Mouse (Mus musculus) forelimb bud, embryonic 11.5 days (tissue): Measurements from ENCODE around the gene Ilf3.

Experiments used
- DNase-seq: peaks from one replicate; pipeline ENCODE4 v3.0.0-alpha.2; 2012; ENCODE audit warnings: low read depth, low spot score

Ilf3 gene

GRCm38 (mm10) chr9:21402764-21403253 lies 35.1 kb downstream of the Ilf3 start:
- DNase-seq, result no peak

GRCm38 (mm10) chr9:21403745-21404144 lies 36.1 kb downstream of the Ilf3 start:
- DNase-seq, result no peak

GRCm38 (mm10) chr9:21405525-21405924 lies 37.9 kb downstream of the Ilf3 start:
- no peak for DNase-seq

- DNase-seq, result no peak
These were observed 40.3 kb downstream of the Ilf3 start for GRCm38 (mm10) chr9:21407951-21408350.

DNA sequence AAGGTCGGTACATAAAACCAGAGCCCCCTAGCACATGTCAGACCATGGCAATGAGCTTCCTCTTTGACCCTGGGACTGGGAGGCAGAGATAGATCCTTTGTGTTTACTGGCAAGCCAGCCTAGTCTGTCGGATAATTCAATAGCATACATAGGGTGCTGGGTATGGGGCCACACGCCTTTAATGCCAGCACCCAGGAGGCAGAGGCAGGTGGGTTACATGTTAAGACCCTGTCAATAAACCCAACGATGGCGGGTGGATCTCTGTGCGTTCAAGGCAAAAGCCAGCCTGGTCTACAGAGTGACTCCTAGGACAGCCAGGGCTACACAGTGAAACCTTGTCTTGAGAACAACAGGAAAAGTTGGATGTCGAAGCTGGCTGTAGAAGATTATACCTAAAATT lies 41.0 kb downstream of the Ilf3 start:
- no peak for DNase-seq

DNA sequence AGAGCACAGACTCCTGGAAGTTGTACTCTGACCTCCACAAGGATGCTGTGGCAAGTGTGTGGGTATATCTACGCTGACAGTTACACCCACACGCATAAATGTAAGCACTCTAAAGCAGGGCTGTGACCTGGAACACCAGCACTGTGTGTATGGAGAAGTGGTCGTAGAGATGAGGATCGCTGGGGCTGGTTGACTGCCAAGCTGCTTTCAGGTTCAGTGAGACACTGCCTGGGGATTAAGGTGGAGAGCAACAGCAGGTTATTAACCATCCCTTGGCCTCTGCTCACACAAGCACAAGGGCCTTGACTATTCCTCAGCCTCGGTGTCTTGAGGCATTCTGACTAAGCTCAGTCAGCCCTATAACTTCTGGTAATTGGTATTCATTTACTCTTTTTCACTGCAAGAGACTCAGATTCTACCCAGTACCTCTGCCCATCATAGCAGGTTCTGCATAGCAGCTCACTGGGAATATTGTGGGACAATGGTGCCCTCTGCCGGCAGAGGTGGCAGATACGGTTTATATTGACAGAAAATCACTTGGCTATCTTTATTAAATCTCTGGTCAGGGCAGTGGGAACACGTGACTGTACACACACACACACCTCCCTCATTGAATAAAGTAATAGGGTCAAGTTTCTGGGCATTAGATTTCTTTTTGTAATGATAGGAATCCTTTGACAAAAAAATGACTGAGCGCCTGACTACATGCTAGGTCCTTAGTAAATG lies 42.1 kb downstream of the Ilf3 start:
- DNase-seq, result peak; percentile 82

GRCm38 (mm10) chr9:21411669-21412550 lies 44.2 kb downstream of the Ilf3 start, which contains the start of gene Qtrt1:
Gene Qtrt1 (plus strand): TSS chr9:21411837.
- DNase-seq, result peak; percentile 88

DNA sequence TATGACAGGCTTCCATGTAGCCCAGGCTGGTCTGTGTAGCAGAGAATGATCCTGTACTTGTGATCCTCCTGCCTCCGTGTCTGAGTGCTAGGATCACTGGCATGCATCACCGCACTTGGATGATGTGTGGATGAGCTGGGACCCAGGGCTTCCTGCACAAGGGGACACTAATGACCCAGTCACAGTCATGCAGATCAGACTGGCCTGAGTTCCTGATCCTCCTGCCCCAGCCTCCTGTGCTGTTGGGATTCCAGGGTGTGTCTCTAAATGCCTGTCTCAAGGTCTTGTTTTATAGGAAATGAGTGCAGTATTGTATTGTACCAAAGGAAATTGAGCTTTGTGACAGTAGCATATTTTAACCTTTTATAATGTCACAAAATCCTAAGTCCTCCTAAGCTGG lies 50.2 kb downstream of the Ilf3 start:
- no peak for DNase-seq

GRCm38 (mm10) chr9:21419646-21420045 lies 52.0 kb downstream of the Ilf3 start:
- no peak for DNase-seq

GRCm38 (mm10) chr9:21424631-21425555 lies 57.2 kb downstream of the Ilf3 start, which contains the start of gene Dnm2:
Gene Dnm2 (plus strand): TSS chr9:21424908.
- DNase-seq, result peak; percentile 100

DNA sequence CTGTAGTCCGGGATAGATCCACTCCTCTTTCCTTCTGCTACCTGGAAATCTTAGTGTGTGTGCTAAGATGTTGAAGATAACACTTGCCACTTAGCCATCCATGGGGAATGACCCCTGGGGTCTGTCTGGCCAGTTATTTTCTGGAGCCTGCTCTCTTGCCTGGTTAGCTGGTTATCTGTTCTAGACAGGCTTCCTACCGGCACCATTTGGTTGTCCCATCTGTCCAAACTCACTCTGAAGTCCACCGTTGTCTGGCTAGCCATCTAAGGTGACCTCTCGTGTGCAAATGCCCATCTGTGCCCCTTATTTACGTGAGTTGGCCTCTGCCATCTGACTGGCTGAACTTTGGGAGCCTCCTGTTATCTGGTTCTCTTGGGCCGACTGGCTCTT lies 57.9 kb downstream of the Ilf3 start:
- DNase-seq, result no peak

DNA sequence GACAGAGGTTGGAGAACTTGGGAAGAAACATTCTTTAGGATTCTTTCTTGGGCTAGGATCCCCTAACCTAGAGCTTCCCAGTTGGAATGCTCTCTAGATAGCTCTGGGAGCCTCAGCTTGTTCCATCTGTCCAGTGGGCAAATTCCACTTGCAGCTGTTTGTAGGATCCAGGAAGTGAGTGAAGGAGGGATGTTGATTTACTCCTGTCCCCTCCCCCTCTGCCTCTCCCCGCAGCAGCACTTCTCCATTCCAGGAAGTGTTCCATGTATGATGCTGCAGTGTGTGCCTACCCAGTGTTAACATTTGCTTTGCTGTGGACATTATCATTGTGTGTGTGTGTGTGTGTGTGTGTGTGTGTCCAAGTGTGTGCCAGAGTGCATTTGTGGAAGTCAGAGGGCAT lies 58.3 kb downstream of the Ilf3 start:
- no peak for DNase-seq

DNA sequence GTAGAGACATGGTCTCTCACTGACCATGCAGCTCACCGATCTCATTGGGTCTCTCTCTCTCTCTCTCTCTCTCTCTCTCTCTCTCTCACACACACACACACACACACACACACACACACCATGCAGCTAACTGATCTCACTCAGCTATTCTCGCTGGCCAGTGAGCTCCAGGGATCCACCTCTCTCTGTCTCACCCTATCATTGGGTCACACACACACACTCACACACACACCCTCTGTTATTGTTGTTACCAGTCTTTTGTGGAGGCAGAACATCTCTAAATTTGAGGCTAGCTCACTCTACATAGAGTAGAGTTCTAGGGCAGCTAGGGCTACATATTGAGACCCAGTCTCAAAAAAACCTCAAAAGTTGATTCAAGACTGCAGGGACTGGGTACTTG lies 58.9 kb downstream of the Ilf3 start:
- DNase-seq, result no peak

GRCm38 (mm10) chr9:21427773-21428172 lies 60.1 kb downstream of the Ilf3 start:
- DNase-seq, result no peak

DNA sequence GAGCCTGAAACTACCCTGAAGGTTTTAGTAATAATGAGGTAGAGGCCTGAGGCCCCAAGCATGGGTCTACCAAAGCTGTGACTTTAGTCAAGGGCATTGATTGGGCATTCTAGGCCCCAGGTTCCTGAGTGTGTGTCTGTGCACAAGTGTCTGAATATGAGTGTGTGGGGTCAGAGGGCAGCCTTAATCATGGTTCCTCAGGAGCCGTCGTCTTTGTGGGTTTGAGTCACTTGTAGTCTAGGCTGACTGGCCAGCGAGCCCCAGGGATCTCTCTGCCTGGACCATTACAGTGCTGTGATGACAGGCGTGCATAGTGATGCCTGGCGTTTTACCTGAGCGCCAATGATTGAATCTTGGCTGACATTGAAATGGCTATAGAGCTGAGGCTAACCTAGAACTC lies 60.5 kb downstream of the Ilf3 start:
- no peak for DNase-seq

GRCm38 (mm10) chr9:21430724-21431123 lies 63.1 kb downstream of the Ilf3 start:
- DNase-seq, result no peak

DNA sequence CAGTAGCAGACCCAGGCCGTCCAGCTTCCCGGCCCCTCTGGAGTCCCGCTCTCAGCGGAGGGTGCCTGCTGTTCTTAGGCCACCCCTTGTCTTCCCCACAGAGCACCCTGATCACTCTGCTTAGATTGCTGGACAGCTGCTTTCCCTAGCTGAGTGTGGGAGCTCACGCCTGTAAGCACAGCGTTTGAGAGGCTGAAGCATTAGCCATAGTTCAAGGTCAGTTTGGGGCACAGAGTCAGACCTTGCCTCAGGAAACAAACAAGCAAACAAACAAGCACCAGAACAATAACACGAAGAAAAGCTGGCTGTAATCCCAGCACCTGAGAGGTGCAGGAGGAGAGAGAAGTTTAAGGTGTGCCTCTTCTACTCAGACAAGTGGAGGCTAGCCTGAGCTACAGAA lies 64.4 kb downstream of the Ilf3 start:
- no peak for DNase-seq

- no peak for DNase-seq
These were observed 66.1 kb downstream of the Ilf3 start for GRCm38 (mm10) chr9:21433766-21434165.

GRCm38 (mm10) chr9:21434410-21434809 lies 66.7 kb downstream of the Ilf3 start:
- no peak for DNase-seq

GRCm38 (mm10) chr9:21435777-21436635 lies 68.3 kb downstream of the Ilf3 start:
- DNase-seq, result no peak

- no peak for DNase-seq
These were observed 69.9 kb downstream of the Ilf3 start for GRCm38 (mm10) chr9:21437577-21437976.
